Mouse (Mus musculus) right cerebral cortex, adult 2 months (tissue): ENCODE data around the gene Ifng.

Experiments
- DNase-seq, 2 experiments: peaks; one replicate each; pipeline ENCODE4 v3.0.0; 2021 to 2022; ENCODE audit warnings: low spot score in 2 of 2

Gene Ifng

DNA sequence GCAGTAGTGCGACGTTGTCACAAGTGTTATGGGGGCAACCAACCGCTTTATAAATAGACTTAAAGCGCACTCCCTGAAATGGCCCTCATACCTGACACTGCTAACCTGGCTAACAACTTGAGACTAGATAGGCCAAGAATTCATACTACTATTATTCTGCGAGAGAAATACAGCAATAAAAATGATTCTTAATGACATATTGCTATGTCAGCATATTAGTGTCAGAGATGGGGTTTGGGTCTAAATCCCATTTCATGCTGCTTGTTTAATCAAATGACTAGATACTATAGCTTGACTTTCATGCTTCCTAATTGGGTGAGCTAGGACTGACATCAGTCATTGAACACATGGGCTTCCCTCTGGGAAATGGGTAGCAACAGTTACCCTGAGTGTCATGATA lies 39.3 kb downstream of the Ifng start:
- DNase-seq: no peak

DNA sequence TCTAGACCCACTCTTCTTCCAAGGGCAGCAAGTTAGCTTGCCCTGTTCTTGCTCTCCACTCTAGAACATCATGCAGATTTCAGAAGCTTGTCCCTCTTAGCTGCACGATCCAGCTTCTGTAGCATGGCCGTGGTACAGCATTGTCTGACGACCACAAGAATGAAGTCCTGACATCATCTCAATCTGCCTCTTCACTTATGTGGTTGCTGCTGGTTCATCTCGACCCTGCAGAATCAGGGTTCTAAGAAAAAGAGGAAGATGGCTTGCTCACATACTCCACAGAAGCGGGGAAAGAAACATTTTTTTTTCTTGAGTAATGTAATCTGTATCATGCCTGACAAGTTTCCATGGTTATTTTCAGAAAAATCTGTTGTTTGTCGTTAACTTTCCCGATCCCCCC lies 39.9 kb downstream of the Ifng start:
- DNase-seq: no peak

DNA sequence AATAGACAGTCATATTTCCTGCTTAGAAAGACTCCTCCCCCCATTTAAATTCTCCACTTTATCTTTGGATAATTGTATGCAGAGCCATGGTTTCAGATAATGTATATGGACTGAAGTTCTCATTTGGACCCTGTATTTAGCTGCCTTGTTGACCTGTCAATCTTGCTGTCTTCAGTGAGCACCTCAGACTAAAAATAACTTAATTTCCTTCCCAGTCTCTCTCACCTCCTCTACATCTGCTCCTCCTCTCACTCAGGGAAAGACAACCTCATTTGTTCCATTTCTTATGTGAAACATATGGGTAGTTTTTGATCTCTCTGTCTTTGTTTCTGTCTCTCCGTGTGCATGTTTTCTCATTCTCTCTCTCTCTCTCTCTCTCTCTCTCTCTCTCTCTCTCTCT lies 53.3 kb downstream of the Ifng start:
- DNase-seq: no peak

DNA sequence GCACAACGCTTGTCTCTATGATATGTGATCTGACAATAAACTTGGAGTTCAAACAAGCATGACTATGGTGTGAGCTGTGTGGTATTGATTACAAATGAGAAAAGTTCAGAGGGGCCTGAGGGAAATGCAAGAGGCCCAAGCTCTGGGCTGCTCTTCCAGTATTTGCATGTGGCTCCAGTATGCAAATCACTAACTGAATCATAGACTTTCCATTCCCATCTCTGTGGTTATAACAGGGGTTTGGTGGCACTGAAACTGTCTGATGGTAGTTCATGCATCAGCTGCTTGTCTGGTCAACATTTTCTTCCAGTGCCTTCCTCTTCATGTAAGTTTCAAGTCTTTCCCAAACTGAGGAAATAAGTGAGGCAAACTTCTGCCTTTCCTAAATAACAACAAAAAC lies 54.5 kb downstream of the Ifng start:
- DNase-seq: no peak
